Mouse (Mus musculus) right cerebral cortex, adult 18-20 months (tissue): ENCODE measurements around the gene Ermap.

ENCODE experiments used
- DNase-seq: peaks from one replicate; pipeline ENCODE4 v3.0.0; 2022; ENCODE audit warnings: mixed read lengths

Ermap gene

DNA sequence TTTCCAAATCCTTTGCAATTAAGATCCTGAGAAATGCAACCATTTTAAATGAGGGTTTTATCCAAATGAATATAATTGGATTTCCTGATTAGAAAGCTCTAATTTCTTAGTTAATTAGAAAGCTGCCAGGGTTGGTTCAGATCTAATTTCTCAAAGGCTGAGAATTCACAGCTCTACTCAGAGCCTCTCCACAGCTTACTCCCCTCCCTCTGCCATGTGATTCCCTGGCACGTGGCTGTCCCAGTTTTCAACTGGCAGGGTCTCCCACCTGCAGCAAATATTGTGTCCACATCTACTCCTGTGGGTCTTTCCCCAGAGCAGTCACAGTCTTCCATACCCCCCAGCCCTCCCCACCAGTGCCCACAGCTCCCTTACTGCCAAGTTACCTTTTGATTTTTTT, 6.3 kb downstream of the Ermap start:
- DNase-seq: no peak

DNA sequence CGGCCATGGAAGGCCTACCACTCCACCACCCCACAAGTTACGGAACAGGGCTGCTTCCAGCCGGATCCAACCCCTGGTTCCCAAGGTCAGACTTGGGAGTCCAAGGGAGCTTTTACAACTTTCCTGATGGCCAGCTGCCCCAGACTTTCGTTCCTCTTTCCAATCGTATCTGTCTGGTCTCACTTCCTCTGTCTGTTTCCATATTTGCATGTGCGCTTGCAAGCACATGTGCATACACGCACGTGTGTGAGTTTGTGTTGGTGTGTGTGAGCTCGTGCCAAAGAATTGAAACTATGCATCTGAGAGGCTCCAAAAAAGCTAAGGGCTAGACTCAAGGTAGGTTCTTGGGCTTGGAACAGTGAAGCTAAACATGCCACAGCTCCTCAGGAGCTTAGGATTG, 8.4 kb downstream of the Ermap start:
- DNase-seq: no peak

DNA sequence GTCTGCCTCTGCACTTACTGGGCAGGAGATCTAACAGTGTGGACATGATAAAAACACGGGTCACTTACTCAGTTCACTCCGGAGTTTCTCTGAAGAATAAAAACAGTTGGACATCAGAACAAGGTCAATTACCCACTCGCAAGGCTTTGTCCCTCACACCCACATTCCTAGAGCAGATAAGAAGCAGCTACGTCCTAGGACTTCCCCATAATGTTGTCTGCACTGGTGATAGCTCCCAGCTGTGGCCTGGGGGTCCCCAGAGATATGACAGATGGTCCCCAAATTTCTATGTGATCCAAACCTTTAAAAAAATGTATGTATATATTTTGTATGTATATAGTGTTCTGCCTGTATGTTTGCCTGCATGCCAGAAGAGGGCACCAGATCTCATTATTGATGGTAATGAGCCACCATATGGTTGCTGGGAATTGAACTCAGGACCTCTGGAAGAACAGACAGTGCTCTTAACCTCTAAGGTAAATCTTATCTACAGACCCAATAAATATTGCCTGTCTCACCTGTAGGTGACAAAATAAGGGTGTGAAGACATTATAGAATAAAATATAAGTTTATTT, 9.6 kb downstream of the Ermap start:
- DNase-seq: no peak

DNA sequence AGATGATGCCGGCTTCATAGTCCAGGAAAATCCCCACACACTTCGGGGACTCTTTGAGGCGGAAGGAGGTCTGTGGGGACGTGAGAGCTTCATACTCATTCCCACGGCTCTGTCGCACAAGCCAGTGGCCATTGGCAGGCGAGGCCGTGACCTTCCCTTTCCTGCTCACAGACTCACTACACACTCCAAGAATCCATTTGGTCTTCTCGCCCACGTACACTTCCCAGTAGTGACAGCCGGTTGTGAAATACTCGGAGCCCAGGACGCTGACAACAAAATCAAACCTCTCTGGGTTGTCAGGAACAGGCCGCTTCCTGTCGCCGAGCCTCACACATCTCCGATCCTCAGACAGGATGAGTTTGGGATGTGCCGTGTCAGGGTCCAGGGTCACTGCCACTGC, 11.5 kb downstream of the Ermap start:
- no peak for DNase-seq

DNA sequence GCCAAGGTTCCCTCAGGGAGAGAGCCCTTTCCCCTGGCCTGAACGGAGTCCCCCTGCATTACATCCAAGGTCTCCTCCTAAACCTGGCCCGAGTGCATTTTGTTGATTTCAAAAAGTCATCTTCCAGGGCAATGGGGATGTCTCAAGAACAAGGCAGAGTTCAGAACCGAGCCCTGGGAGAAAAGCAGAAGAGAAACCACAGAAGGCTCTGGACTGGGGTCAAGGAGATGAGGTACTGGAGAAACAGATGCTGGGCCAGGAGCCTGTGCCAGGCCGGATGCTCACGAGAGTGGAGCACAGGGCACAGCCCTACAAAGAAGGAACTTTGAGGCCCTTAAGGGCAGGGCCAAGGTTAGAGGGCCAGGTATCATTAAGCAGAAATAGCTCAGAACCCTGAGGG, 12.1 kb downstream of the Ermap start:
- no peak for DNase-seq

DNA sequence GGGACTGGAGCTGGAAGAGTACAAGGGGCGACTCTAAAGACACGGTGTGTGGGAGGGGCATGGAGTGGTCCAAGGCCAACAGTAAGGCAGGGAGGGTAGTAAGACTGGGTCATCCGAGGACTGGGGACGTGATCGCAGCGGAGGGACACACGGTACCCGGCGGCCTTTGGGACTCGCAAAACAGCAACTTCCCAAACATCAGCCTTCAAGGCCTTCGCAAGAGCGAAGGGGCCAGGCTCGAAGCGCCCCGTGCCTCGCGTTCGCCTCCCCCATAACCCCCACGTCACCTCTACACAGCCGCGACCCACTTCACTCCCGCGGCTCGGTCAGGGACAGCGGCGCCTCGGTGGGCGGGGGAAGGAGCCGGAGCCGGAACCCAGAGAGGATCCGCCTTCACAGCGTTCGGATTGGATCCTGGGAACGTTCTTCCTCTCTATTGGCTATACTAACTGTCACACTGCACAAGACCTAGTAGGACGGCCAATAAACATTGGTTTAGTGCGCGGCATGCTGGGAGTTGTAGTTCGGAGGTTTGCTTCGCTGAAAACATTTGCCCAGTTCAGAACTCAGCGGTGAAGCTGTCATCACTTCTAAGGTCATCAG, 15.9 kb downstream of the Ermap start, which contains the start of gene Zfp691:
Zfp691 (minus strand) TSS at position 345 of the 603 bp plus-strand sequence.
- DNase-seq: peak; percentile 98

DNA sequence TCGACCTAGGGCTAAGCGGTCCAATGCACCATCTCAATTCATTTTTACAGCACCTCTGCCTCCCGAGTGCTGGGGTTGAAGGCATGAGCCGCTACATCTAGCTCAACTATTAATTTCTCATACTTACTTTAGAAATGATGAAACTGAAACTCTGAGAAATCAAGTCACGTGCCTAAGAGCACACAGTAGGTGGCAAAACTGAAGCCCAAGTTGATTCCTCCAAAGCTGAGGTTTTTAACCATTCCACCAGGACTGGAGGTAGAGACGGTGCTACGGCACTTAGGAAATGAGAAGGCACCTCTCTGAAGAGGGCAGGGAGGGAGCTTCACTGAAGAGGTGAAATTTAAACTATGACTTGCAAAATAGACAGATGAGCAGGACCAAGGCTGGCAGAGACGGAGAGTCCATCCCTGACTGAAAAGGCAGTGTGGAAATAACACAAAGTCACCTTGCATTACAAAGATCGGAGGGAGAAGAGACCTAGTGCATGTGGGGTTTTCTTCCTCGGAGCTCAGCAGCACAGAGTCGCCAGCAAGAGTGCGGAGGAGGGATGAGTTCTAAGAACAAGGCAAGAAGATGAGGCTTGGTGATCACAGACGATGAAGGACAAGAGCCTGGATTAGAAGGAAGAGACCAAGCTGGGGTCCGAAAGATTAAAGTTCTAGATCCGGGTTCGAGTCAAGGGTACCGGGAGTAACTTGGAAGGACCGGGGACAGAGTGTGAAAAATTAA, 16.7 kb downstream of the Ermap start:
- peak; percentile 35 for DNase-seq

DNA sequence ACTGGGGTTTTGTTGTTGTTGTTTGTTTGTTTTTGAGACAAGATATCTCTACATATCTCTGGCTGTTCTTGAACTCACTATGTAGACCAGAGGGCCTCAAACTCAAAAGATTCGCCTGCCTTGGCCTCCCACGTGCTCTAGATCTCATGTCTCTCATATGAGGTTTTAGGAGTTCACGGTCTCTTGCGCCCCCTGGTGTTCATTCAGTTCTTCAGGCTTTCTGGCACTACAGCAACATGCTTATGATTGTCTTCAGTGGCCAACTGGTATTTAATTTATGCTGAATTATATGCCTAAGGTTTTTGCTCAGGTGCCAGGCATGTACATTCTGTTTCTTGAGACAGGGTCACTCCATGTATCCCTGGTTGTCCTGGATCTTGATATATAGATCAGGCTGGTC, 22.1 kb downstream of the Ermap start:
- DNase-seq: peak; percentile 86

DNA sequence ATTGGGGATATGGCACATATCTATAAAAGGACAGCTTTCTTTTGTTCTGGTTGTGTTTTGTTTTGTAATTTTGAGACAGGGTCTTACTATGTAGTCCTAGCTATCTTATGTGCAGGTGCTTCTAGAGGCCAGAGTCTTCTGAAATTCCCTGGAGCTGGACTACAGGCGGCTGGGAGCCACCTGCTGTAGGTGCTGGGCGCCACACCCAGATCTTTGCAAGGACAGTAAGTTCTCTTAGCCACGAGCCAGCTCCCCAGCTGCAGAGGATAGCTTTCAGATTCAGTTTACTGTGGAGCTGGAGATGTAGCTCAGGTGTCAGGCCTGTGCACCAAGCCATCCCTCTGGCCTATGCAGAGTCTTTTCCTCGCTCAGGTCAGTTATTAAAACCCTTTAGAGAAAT, 22.7 kb downstream of the Ermap start:
- no peak for DNase-seq

DNA sequence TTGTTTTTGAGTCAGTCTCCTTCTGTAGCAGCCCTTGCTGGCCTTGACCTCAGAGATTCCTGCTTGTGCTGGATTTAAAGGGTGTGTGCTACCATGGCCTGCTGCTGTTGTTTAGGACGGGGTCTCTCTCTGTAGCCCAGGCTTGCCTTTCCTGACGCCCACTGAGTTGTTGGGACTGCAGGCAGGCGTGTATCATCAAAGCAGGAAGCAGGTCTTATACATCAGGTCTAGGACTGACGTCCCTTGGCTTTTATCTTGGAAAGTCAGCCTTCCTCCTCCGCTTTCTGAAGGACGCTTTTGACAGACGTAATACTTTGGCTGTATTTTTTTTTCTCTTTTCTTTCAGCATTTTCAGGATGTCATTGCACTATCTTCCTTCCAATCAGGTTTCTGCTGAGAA, 23.9 kb downstream of the Ermap start:
- DNase-seq: no peak

DNA sequence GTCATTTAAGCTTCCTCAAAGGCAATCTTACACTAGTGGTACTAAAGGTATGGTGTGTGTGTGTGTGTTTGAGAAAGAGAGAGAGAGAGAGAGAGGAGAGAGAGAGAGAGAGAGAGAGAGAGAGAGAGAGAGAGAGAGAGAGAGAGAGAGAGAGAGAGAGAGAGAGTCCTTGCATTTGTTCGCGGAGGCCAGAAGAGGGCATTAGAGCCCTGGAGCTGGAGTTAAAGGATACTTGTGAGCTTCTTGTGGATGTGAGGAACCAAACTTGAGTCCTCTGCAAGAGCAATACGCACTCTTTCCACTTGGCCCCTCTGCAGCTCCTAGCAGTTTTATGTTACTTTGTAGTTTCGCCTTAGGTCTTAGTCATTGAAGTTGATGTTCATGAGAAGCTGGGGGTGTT, 26.8 kb downstream of the Ermap start:
- DNase-seq: no peak

DNA sequence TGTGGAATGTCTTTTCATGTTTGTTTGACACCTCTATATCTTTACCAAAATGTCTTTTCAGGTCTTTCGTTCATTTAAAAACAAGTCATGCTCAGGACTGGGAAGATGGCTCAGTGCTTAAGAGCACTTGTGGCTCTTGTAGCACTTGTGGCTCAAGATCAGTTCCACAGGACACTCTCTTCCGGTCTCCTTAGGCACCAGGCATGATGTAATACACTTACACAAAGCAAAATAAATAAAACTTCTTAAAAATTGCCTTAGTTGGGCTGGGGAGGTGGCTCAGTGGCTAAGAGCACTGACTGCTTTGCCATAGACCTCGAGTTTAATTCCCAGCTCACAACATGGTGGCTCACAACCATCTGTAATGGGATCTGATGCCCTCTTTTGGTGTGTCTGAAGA, 28.5 kb downstream of the Ermap start:
- DNase-seq: no peak

DNA sequence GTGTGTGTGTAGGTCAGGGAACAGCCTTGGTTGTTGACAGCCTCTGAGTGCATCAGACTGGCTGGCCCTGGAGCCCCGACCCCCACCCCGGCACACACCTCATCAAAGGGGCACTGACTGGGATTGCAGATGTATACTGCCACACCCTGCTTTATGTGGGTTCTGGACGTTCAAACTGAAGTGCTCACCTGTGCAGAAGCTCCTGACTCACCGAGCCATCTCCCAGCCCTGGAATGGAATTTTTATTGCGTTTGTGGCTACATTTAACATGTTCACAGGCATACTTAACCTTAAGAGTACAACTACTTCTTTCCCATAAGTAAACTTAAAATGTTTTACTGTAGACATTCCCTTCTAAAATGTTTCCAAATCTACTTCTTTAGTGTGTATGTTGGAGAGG, 31.9 kb downstream of the Ermap start:
- DNase-seq: no peak

DNA sequence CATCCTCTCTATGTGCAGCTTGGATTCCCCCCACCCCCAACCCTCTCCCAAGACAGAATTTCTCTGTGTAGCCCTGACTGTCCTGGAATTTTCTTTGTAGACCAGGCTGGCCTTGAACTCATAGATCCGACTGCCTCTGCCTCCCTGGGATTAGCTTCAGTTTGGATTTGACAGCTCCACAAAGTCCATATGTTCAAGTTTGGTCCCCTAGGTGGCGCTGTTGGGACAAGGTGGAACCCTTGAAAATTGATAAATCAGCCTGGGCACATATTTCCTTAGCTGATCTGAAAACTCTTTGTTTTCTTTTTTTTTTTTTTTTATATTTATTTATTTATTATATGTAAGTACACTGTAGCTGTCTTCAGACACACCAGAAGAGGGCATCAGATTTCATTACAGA, 32.6 kb downstream of the Ermap start:
- no peak for DNase-seq

DNA sequence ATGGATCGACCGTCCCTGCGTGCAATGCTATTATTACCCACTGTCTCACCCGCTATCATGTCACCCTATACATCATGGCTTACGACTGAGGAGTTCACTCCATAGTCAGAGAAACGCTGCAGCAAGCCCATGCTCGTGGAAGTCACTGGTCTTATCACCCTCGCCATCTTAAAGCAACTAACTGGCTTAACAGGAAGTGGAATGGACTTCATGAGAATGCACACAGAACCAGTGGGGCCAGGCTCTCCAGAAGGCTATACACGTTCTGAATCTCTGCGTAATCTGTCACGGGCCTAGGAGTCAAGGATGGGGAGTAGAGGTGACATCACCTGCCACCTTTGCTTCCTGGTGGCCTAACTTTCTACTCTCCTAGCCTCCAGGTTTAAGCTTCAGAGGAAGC, 41.1 kb downstream of the Ermap start:
- DNase-seq: no peak

DNA sequence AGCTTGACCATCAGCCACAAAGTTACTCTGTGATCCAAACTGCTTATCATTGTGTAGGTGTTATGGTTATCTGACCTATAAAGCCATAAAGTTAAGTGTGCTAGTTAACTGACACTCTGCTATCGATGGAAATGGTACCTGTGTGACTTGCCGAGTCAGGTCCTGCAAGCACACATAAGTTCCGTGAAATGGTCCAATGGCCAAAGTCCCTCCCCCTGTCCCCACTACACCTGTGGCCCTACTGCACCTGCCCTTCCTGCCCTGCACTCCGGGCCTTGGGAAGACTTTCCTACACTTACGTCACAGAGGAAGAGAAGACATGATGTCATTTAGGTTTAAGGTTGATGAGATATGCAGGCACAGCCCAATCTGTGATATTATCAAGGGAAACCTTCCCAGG, 42.5 kb downstream of the Ermap start:
- no peak for DNase-seq

DNA sequence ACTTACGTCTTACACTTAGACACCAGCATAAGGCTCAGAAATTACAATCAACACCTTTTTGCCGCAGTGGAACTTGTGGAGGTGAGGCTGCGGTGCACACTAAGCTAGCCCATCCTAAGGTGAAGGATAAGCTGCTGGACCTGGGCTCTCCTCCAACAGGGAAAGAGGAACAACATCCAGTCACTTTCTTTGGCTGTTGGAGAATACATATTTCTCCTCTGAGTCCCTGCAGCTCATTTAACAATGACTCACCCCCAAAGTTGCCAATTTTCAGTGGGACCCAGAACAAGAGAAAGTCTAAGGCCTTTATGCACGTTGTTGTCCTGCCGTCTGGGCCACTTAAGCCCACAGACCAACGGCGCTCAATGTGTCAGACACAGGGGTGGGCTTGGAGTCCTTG, 43.0 kb downstream of the Ermap start:
- no peak for DNase-seq

DNA sequence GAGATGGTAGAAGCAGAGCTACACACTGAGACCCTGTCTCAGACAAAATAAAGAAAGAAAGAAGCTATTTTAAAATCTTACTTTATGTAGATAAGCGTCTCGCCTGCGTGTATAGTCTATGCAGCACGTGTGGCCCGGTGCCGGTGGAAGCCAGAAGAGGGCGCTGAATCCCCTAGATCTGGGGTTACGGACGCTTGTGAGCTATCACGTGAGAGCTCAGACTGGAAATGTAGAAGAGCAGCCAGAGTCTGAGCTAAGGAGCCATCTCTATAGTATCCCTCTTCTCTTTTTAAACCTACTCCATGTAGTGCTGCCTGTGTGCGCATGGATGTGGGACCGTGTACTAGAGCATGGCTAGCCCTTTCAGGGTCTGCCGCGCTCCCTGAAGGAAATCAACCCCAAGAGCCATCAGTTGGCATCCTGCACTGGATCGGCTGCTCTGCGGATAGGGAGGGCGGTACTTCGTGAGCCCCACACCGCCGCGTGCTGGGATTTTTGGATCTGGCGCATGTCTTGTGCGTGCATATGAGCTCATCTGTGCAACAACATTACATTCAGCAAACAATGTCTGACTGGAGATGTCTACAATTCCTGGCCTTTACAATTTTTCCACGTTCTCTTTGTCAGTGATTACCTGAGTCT, 47.5 kb downstream of the Ermap start:
- no peak for DNase-seq

DNA sequence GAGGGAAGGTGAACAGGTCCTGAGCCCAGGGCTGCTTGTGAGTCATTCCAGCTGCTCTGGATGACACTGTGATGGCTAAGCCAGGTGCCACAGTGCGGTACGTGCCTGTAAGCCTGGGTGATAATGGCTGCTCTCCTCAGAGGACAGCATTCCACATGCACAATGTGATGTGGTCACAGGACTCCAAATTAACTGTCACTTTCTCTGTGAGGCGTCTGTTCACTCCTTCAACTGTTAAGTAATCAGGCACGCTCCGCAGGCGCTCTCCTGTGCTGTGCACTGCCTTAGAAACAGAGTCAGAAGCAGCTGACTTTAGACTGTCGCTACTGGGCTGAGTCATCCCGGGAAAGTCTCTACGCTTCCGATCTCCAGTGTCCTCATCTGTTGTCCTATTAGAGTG, 48.6 kb downstream of the Ermap start:
- peak; percentile 48 for DNase-seq

DNA sequence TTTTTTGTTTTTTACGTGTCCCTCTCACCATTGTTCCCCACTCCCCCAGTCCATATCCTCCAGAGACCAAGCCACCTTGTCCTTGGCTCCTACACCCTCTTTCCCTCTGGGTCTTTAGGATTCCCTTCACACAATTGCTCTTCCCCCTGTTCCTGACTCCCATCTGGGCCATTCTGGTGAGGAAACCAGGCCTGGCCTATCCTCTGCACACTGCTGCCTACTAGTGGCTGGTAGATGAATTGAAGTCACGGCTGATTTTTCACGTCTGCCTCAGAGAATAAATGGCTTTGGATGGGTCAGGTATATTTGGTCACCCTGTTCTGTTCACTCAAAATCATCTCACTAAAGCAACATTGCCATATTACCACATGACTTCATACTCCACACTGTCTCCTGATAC, 49.7 kb downstream of the Ermap start:
- DNase-seq: no peak

DNA sequence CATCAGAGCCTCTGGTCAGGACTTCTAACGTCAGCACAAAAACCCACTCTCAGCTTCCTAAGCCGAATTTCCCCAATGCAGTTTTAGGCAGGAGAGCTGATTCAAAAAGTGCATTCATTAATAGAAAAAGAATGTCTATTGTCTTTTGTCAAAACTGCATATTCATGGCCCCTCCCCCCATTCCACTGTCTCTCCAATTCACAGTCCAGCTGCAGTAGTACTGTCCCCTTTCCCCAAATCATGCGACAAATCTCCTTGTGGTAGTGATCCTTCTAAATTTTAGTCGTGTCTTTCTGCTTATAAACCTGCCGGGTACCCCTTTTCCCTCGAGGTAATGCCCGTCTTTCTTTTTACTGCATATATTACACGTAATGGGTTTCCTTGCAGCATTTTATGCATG, 51.0 kb downstream of the Ermap start:
- DNase-seq: no peak

DNA sequence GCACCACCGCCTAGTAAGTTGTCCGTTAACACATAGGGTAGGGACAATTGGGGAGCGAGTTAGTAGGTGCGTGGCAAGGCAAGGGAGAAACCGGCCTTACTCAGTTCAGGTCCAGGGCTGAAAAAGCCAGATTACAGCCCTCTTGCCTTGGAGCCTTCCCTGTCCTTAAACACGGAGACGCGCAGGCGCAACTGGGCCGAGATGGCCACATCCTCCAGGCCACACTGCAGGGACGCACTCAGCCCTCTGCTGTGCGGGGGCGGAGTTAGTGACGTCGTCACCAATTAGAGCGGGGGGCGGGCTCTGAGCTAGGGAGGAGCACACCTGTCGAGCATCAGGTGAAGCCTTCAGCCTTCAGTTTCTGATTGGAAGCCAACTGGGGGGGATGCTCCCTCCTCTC, 51.6 kb downstream of the Ermap start:
- DNase-seq: peak; percentile 81

DNA sequence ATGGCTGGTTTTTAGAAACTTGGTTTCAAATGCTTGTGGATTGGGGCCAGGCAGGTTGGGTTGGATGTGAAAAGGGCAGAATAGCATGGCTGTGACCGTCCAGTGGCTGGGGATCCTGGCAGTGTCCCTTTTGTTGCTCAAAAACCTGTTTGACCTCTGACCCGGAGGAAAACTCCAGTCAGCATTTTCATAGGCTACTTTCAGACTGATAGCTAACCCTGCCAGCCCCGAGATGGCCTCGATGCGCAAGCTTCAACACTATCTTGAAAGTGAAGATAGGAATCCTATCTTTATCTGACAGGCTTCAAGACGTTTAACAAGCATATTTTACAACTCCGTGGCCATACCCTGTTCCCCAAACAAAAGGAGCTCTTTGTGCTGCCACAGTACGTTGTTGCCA, 52.5 kb downstream of the Ermap start:
- DNase-seq: no peak

DNA sequence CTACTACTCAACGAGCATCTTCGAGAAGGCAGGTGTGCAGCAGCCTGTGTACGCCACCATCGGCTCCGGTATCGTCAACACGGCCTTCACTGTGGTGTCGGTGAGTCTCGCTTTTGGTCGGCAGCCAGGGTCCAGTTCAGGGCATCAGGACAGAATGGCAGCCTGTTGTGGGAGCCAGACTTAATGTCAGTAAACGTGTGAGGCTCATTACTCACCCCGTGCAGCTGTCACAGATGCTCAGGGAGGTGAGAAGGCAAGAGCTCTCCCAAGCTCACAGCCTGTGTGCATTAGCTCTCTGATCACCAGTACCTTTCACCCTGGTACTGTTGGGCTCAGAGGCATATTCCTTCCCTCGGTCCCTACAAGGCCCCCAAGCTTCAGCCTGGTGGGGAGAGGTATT, 56.0 kb downstream of the Ermap start:
- no peak for DNase-seq
